Mouse (Mus musculus): ENCODE data around the gene Klhl8. TPM values are rescaled to one million over a fixed set of nuclear protein-coding genes. Genes with fewer than 3 reads are reported as not detected.

Gene Klhl8
- polyA plus RNA-seq, 1 experiment: 4.9 TPM

DNA sequence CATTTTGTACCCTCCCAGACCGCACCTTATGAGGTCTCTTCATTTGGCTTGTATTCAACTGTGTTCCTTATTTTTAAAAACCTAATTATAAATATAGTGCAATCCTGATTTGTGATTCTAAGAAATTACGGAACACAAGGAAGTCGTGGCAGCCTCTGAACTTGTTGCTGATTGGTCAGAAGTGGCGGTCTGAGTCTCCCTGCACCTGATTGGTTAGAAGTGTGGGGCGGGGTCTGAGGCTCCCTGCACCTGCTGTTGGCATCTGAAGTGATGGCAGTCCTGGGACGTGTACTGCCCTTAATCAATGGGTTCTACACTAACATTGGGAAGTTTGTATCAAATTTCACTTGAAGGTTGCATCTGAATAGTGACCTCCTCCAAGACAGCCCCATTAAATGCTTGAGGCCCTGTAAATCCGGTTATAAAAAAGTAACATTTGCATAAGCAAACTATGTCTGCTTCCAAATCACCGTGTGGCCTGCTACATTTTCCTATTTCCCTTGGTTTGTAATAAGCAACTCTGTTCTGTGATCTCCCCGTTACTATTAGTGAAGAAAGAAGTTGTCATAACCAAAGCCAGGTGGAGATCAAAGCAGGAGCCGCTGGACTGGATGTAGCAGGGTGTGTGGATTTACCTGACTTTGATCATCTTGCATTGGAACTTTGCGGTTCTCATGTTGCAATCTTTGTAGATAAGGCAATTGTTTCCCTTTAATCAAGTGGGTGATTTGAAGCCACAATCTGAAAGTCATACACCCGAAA, 5.7 kb upstream of the Klhl8 start:
- Histone ChIP-seq H3K27ac (ENCODE audit: insufficient read depth, low read length) (no peak overlapping the region), H3K4me1 (ENCODE audit: control insufficient read depth, insufficient read depth, low read length) (no peaks in the 10 kb centered on the region), H3K4me3 (ENCODE audit: insufficient read depth, low read length) (no peak overlapping the region)
- TF ChIP-seq CTCF (IDR thresholded peaks at IDR 0.05; ENCODE audit: borderline replicate concordance, insufficient read depth, low read length): no peak
- no peak for TF ChIP-seq POLR2A (IDR thresholded peaks at IDR 0.05; ENCODE audit: low read depth, low read length)

DNA sequence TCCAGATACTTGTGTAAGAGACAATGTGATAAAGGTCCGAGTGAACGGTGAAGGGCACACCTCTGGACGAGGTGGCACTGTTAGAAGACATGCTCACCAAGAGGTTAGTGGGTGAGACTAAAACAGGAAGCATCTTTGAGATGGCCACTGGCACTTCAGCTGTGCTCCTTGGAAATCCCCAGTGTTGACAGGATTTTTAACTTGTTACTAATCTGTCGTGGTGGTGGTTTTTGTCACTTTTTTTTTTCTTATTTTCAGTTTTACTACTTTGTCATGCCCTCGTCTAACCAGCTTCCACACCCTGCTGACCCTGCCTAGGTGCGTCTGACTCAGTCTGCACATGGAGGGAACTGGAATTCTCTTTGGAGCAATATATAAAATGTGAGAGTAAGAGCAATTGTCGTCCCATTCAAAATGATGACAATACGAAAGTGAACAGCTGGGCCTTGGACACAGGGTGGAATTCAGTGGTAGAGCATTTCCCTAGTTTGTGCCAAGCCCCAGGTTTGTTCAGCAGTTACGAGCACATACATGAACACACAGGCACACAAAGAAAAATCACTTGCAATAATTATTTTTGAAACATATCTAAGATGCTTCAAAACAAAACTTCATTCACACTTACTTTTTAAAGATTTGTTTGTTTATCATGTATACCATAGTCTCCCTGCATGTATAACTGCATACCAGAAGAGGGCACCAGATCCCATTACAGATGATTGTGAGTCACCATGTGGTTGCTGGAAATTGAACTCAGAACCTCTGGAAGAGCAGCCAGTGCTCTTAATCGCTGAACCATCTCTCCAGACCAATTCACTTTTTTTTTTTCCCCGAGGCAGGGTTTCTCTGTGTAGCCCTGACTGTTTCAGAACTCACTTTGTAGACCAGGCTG, 3.5 kb upstream of the Klhl8 start:
- TF ChIP-seq POLR2A (IDR thresholded peaks at IDR 0.05; ENCODE audit: low read depth, low read length) (no peak), CTCF (IDR thresholded peaks at IDR 0.05; ENCODE audit: borderline replicate concordance, insufficient read depth, low read length) (no peak)
- no peak overlapping the region for H3K27ac ChIP-seq (ENCODE audit: insufficient read depth, low read length)
- H3K4me3 ChIP-seq (ENCODE audit: insufficient read depth, low read length): no peak overlapping the region

DNA sequence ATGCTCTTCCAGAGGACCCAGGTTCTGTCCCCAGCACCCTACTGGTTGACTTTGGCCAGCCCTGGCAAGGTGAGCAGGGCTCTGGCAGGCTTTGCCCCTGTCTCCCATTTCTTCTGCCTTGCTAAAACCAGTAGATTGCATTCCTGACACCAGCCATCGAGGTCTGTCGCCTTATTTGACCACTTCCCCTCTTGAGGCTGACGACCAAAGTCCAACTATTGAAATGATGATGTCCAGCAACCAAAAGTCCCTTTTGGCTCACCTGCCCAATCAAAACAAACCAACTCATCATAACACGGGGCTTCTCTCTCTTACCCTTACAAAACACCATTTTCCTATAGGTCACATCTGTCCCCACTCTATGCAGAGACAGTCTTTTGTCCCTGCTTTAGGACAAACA, 2.1 kb upstream of the Klhl8 start:
- TF ChIP-seq CTCF (IDR thresholded peaks at IDR 0.05; ENCODE audit: borderline replicate concordance, insufficient read depth, low read length) (no peak), POLR2A (IDR thresholded peaks at IDR 0.05; ENCODE audit: low read depth, low read length) (no peak)
- no peaks in the 10 kb centered on the region for H3K4me1 ChIP-seq (ENCODE audit: control insufficient read depth, insufficient read depth, low read length)
- H3K4me3 ChIP-seq (ENCODE audit: insufficient read depth, low read length): no peak overlapping the region
- no peak overlapping the region for H3K27ac ChIP-seq (ENCODE audit: insufficient read depth, low read length)

More for the DNA sequence above, 3.5 kb upstream of the Klhl8 start:
- no peaks in the 10 kb centered on the region for H3K4me1 ChIP-seq (ENCODE audit: control insufficient read depth, insufficient read depth, low read length)

DNA sequence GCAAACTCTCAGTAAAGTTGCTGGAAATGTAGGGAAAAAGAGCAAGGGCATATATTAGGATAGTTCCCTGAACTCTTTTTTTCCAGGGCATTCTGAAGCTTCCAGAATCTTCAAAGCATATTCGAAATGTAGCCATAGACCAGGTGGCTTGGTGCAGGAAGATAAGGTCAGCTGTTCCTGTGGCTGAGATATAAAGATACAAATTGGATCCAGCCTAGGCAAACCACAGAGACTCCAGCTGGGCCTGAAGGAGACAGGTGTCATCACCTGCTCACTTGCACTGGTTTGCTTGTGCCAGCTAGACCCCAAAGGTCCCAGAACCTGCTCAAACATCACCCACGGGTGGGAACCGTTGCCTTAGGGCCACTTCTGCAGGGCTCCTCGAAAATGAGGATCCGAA, 496 bp upstream of the Klhl8 start:
- Histone ChIP-seq H3K4me3 (ENCODE audit: insufficient read depth, low read length) (no peak overlapping the region), H3K4me1 (ENCODE audit: control insufficient read depth, insufficient read depth, low read length) (no peaks in the 10 kb centered on the region), H3K27ac (ENCODE audit: insufficient read depth, low read length) (no peak overlapping the region)
- TF ChIP-seq CTCF (IDR thresholded peaks at IDR 0.05; ENCODE audit: borderline replicate concordance, insufficient read depth, low read length) (no peak), POLR2A (IDR thresholded peaks at IDR 0.05; ENCODE audit: low read depth, low read length) (no peak)

DNA sequence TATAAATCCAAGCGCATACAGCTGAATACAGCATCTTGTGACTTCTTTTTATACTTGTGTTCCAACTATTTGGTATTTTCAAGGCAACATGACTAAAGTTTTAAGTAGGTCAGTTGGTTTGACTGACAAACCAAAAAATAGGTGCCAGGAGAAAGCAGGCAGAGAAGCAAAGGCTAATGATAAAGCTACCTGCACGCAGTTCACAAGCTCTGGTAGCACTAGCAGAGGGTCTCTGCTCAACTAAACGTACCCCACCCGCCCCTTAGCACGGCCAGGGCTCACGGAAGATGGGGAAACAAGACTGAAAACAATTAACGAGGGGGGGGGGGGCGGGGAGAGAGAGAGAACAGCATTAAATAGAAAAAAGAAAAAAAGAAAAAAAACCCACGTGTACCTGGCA, 903 bp downstream of the Klhl8 start:
- no peak for TF ChIP-seq POLR2A (IDR thresholded peaks at IDR 0.05; ENCODE audit: low read depth, low read length)
- no peak for TF ChIP-seq CTCF (IDR thresholded peaks at IDR 0.05; ENCODE audit: borderline replicate concordance, insufficient read depth, low read length)
- Histone ChIP-seq H3K4me3 (ENCODE audit: insufficient read depth, low read length) (no peak overlapping the region; the same call in 1 of the 2 replicates), H3K27ac (ENCODE audit: insufficient read depth, low read length) (no peak overlapping the region), H3K4me1 (ENCODE audit: control insufficient read depth, insufficient read depth, low read length) (no peaks in the 10 kb centered on the region)

DNA sequence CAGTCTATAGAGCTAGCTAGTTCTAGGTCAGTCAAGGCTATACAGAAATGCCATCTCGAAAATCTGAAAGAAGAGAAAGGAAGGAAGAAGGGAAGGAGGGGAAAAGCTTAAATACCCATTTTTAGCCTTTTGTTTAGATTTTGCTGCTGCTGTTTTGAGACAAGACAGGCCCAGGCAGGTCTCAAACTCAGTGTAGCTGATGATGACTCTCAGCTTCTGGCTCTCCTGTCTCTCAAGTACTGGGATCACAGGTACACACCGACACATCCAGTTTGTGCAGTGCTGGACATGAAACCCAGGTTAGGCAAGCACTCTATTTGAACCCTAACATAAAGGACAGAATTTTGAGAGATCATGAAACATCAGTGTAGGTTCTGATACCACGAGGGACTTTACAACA, 1.6 kb downstream of the Klhl8 start:
- Histone ChIP-seq H3K4me1 (ENCODE audit: control insufficient read depth, insufficient read depth, low read length) (no peaks in the 10 kb centered on the region), H3K27ac (ENCODE audit: insufficient read depth, low read length) (no peak overlapping the region), H3K4me3 (ENCODE audit: insufficient read depth, low read length) (no peak overlapping the region)
- no peak for TF ChIP-seq POLR2A (IDR thresholded peaks at IDR 0.05; ENCODE audit: low read depth, low read length)
- TF ChIP-seq CTCF (IDR thresholded peaks at IDR 0.05; ENCODE audit: borderline replicate concordance, insufficient read depth, low read length): no peak

DNA sequence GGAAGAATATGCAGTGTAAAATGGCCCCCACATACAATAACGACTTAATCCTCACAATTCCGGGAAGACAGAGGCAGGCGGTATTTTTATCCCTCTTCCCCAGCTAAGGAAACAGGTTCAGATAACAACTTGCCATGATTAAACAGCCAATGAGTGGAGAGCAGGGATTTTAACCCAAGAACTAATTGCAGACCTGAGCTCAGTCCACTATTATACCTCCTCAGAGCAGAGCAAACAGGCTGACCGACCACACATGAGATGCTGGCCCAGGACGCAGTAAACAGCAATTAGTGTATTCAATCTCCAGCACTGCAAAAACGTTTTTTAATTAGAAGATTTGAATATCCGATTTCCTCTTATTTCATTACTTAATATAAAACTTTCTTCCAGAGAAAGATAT, 2.2 kb downstream of the Klhl8 start:
- Histone ChIP-seq H3K27ac (ENCODE audit: insufficient read depth, low read length) (no peak overlapping the region), H3K4me1 (ENCODE audit: control insufficient read depth, insufficient read depth, low read length) (no peaks in the 10 kb centered on the region), H3K4me3 (ENCODE audit: insufficient read depth, low read length) (no peak overlapping the region)
- TF ChIP-seq POLR2A (IDR thresholded peaks at IDR 0.05; ENCODE audit: low read depth, low read length): no peak
- no peak for TF ChIP-seq CTCF (IDR thresholded peaks at IDR 0.05; ENCODE audit: borderline replicate concordance, insufficient read depth, low read length)

DNA sequence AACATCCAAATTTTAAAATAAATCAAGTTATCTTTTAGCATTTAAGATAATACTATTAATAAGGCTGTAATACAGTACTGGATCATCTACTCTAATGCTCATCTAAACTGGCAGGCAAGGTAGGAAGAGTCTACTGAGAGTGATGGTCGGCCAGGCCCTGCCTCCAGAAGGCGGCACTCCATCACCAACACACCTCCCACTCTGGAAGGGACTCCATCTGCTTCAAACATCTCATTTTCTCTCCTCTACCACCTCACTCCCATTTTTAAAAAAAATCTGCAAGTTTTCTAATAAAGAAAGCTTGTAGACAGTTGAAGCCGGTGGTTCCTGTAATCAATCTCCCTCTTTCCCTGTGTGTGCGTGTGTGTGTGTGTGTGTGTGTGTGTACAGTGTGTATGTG, 3.2 kb downstream of the Klhl8 start:
- H3K27ac ChIP-seq (ENCODE audit: insufficient read depth, low read length): no peak overlapping the region
- H3K4me3 ChIP-seq (ENCODE audit: insufficient read depth, low read length): no peak overlapping the region
- TF ChIP-seq CTCF (IDR thresholded peaks at IDR 0.05; ENCODE audit: borderline replicate concordance, insufficient read depth, low read length) (no peak), POLR2A (IDR thresholded peaks at IDR 0.05; ENCODE audit: low read depth, low read length) (no peak)
- H3K4me1 ChIP-seq (ENCODE audit: control insufficient read depth, insufficient read depth, low read length): no peaks in the 10 kb centered on the region

DNA sequence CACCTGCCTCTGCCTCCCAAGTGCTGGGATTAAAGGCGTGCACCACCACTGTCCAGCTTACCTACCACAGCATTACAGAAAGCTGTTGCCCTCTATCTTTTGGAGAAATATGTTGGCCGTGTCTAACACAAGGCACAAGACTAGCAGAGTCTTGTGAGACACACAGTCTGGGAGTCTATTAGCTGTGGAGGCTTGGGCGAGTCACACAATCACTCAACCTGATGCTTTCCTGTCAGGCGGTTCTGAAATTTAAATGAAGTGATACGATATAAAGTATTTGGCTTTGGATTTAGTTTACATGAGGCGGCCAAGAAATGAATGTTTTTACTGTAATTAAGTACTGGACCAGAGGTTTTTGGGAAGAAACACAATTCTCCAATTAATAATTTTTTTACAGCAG, 4.9 kb downstream of the Klhl8 start:
- TF ChIP-seq POLR2A (IDR thresholded peaks at IDR 0.05; ENCODE audit: low read depth, low read length) (no peak), CTCF (IDR thresholded peaks at IDR 0.05; ENCODE audit: borderline replicate concordance, insufficient read depth, low read length) (no peak)
- H3K4me3 ChIP-seq (ENCODE audit: insufficient read depth, low read length): no peak overlapping the region
- H3K27ac ChIP-seq (ENCODE audit: insufficient read depth, low read length): no peak overlapping the region
- no peaks in the 10 kb centered on the region for H3K4me1 ChIP-seq (ENCODE audit: control insufficient read depth, insufficient read depth, low read length)

DNA sequence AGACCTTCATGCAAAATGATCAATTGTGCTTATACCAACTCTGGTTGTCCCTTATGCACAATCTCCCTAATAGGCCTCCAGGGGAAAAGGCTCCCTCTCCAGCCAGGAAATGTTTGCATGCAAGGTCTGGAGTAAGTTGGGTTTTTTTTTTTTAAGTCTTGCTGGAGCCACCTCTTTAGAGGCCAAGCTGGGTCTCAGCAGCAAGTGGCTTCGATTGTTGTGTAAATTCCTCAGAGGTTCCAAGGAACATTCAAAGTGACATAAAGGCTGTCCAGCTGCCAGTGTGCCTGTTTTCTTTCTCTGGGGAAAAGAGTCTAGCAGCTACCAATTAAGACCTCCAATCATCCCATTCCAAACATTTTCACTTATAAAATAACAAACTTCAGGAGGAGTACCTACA, 12.7 kb downstream of the Klhl8 start:
- H3K4me1 ChIP-seq (ENCODE audit: control insufficient read depth, insufficient read depth, low read length): no peaks in the 10 kb centered on the region
- TF ChIP-seq POLR2A (IDR thresholded peaks at IDR 0.05; ENCODE audit: low read depth, low read length) (no peak), CTCF (IDR thresholded peaks at IDR 0.05; ENCODE audit: borderline replicate concordance, insufficient read depth, low read length) (no peak)
- H3K27ac ChIP-seq (ENCODE audit: insufficient read depth, low read length): no peak overlapping the region
- no peak overlapping the region for H3K4me3 ChIP-seq (ENCODE audit: insufficient read depth, low read length)

Measured in embryonic fibroblast, embryonic 13.5 days (primary cell).